Mouse (Mus musculus): ENCODE data around the gene Prpf6.

DNA sequence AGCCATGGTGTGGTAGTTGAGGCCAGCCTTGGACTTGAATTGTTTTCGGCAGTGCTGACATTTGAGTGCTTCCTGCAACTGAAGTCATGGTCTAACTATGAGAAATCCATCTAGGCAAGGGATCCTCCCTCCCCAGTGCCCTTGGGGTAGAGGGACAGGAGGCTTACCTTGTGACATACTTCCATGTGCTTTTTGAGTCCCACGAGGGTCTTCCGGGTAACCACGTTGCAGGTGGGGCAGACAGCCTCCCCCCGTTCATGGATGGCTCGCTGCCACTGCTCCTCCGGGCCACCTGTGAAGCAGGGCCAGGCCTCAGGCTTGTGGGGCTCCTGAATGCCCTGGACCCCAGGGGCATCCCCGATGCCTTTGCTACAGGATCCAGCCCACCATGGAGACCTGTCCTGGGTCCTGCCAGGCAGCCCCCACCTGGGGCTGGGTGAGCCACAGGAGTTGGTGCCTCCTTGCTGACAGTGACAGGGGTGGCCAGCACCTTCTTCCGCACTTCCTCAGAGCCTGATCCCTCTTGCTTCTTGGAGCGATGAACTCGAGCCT lies 3.4 kb upstream of the Prpf6 start:
- TF ChIP-seq CTCF (IDR thresholded peaks at IDR 0.05; ENCODE audit: extremely low read depth, insufficient read length, insufficient replicate concordance, low read depth, low read length), result no peak
- TF ChIP-seq POLR2A (IDR thresholded peaks at IDR 0.05; ENCODE audit: low read depth, low read length), result no peak

Measured in small intestine, adult 2 months (tissue).